Mouse (Mus musculus) thymus, postnatal 4 days (tissue): ENCODE data around the gene Mrgpra4.

Source experiments
- DNase-seq: peaks from one replicate; pipeline ENCODE4 v3.0.0; 2021

The Mrgpra4 gene

DNA sequence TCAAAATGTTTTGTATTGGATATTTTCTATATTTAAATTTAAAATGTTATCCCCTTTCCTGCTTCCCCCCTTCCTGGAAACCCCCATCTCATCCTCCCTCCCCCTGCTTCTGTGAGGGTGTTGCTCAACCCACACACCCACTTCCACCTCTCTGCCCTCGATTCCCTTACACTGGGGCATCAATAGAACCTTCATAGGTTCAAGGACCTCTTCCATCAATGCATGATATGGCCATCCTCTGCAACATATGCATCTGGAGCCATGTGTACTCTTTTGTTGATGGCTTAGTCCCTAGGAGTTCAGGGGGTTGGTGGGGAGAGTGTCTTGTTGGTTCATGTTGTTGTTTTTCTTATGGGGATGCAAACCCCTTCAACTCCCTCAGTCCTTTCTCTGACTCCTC lies at the start of gene Mrgpra4:
Gene Mrgpra4, minus strand, starts transcription at position 101 of the 400 bp plus-strand sequence.
- no peak for DNase-seq

DNA sequence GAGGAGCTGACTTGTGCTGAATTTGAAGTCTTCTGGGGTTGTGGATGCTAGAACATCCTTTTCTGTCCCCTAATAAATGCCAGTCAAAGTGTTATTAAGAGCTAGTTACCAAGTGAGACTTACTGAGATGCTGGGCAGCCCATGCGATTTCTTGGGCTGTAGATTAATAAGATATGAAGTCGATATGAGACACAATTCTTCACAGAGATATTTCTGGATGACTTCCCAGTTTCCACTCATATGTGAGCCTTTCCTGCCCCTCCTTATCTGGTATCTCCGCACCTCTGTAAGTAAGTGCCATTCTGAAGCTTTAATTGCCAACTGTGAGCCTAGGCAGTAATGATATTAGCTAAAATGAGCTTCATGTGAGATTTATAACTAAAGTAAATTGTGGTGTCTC lies 45.6 kb upstream of the Mrgpra4 start, which contains the start of gene Mrgprx1:
Gene Mrgprx1, minus strand, starts transcription at position 101 of the 400 bp plus-strand sequence.
- DNase-seq, result no peak

DNA sequence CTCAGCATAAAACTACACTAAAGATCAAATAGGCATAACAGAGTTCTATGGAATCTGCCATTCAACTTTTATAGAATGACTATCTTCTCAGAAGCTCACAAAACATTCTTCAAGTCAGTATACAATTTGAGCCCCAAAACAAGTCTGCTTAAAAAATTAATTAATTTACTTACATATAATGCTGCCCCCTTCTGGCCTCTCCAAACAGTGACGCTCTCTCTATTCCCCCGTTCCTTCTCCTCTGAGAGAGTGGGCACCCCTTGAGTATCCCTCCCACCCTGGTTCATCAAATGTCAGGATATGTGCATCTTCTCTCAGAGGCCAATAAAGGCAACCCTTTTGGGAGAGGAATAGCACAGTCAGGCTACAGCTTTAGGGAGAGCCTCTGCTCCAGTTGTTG lies 36.0 kb upstream of the Mrgpra4 start:
- no peak for DNase-seq

DNA sequence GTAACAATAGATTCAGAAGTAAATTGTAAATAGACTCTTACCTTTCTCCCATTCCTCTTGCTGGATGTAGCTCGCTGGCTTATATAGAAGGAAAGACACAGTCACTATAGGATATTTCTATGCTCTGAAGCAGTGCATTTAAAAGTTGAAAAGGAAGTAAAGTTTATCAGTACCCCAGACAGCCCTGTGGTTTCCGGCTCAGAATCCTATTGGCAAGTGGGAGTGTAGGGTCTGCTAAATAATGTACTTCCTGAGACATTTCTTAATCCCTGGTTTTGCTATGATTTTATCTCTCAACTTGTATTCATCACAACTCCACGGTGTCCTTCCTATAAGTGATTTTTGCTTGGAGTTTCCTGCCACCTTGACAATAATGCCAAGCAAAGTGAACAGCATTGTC lies 13.8 kb upstream of the Mrgpra4 start:
- DNase-seq, result no peak

DNA sequence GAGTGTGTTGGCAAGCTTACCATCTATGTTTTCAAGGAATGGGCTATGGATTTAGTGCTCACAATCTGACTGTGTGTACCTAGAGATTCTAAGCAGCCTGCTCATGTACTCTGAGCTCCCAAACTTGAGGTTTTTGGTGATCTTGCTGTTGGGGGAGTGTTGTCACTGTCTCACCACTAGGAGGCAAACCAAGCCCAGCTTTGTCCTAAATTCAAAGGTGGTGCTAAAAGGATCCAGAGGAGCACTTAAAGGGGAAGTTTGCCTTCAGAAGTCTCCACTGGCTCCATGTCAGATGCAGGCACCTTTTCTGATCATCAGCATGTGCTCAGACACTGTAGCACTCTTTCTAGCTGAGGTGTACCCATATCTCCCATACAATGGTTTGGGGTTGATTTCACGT lies 4.9 kb upstream of the Mrgpra4 start:
- DNase-seq, result no peak
